Mouse (Mus musculus) cerebellum, adult 2 months (tissue): ENCODE measurements around the gene Lamc3.

Experiments used
- CTCF ChIP-seq: fragments of 200-500 bp; IDR thresholded peaks from 2 replicates; pipeline ENCODE4 v1.5.1; 2011; ENCODE audit warnings: low read depth, mild to moderate bottlenecking, control low read depth, low read length, moderate library complexity, borderline replicate concordance; ENCODE audit not compliant: insufficient read depth
- POLR2A ChIP-seq: fragments of 200-500 bp; IDR thresholded peaks from 2 replicates; pipeline ENCODE4 v1.6.1; 2011; ENCODE audit warnings: low read length, control low read depth, borderline replicate concordance; ENCODE audit not compliant: insufficient read depth

GRCm38 (mm10) chr2:31845896-31846691, 41.0 kb upstream of the Lamc3 start, which contains the start of gene Fibcd1:
- TF ChIP-seq CTCF (no peak), POLR2A (no peak)
